Mouse (Mus musculus): Measurements from ENCODE around the gene Irs4. TPM values are rescaled to one million over a fixed set of nuclear protein-coding genes. Genes with fewer than 3 reads are reported as not detected.

Irs4 gene
- polyA plus RNA-seq (2012; rRNA removed) = 0.58 and 0.76 TPM in 2 replicates

DNA sequence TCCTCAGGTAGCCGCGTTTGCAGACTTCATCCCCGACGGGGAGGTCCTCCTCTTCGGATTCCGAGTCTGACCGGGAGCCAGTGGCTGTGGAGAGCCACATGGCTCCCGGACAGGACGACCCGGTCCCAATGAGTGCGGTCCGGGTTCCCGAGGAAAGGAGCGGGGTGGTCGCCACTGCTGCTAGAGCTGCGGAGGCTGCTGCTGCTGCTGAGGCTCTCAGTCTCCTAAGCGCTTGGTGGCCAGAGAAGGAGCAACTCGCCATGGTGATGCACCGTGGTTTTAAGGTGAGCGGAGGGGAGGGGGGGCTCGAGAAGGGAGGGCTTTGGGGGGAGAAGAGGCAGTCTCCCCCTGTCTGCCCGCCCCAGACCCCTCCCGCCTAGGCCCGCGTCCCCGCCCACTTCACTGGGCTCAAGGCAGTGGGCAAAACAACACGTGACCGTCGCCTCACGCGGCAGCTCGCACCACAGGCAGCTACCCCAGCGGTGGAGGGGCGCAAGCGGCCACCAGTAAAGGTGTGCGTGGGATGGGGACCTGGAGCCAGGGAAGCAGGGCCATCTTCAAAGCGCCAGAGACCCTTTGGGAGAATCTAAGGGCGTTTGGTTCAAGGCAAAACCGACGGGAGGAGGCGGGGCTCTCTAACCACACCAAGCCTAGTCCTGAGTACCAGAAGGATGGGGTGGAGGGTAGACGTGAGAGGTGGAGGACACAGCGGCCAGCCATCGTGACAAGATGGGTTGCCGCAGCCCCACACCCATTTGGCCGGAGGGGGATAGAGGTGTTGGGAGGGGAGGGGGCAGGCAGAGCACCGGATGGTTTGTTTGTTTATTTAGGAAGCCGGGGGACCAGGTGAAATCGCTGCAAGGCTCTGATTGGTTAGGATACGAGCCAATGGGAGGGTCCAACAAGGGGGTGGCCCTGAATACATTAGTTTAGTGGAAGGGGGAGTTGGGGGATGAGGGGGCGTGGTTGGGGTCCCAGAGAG lies at the start of gene Irs4:
Gene Irs4 (minus strand): TSS at position 327 of the 982 bp plus-strand sequence.
- Histone ChIP-seq H3K27me3 (ENCODE audit: control insufficient read depth, insufficient read depth, low read length) (no peaks in the 10 kb centered on the region), H3K4me3 (ENCODE audit: control insufficient read depth, low read depth, low read length) (peak within 1 kb of the TSS; percentile 77), H3K4me1 (ENCODE audit: control insufficient read depth, insufficient read depth, low read length) (peaks cover 3% of the 10 kb centered on the region; the same call in 1 of the 2 replicates), H3K36me3 (ENCODE audit: control insufficient read depth, insufficient read depth, low read length) (no peaks in the 10 kb centered on the region), H3K27ac (ENCODE audit: control insufficient read depth, insufficient read depth, low read depth, low read length) (no peak within 1 kb of the TSS)
- TF ChIP-seq POLR2A (IDR thresholded peaks at IDR 0.05; ENCODE audit: control insufficient read depth, low read depth, low read length) (no peak), CTCF (IDR thresholded peaks at IDR 0.05; ENCODE audit: control insufficient read depth, insufficient read depth, insufficient replicate concordance, low read depth, low read length) (no peak)

DNA sequence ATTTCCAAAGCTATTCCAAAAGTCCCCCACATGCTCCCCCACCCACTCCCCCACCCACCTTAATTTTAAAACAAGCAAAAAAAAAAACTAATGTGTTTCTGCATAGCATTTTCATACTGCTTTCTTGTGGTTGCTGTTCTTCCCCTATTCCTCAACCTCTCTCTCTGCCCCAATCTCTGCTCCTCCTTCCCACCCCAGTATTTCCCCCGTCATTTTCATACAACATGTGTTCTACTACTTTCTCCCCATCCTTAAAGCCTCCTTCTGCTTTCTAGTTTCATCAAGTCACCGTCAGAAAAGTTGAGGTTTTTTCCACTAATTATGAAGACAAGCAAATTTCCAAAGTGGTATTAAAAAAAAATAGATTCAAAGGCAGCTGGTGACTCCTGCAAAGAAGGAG lies 25.3 kb upstream of the Irs4 start:
- TF ChIP-seq CTCF (IDR thresholded peaks at IDR 0.05; ENCODE audit: control insufficient read depth, insufficient read depth, insufficient replicate concordance, low read depth, low read length) = no peak
- no peak for TF ChIP-seq POLR2A (IDR thresholded peaks at IDR 0.05; ENCODE audit: control insufficient read depth, low read depth, low read length)
- Histone ChIP-seq H3K4me3 (ENCODE audit: control insufficient read depth, low read depth, low read length) (no peak overlapping the region), H3K4me1 (ENCODE audit: control insufficient read depth, insufficient read depth, low read length) (no peaks in the 10 kb centered on the region), H3K27ac (ENCODE audit: control insufficient read depth, insufficient read depth, low read depth, low read length) (no peak overlapping the region), H3K27me3 (ENCODE audit: control insufficient read depth, insufficient read depth, low read length) (no peaks in the 10 kb centered on the region), H3K36me3 (ENCODE audit: control insufficient read depth, insufficient read depth, low read length) (no peaks in the 10 kb centered on the region)

DNA sequence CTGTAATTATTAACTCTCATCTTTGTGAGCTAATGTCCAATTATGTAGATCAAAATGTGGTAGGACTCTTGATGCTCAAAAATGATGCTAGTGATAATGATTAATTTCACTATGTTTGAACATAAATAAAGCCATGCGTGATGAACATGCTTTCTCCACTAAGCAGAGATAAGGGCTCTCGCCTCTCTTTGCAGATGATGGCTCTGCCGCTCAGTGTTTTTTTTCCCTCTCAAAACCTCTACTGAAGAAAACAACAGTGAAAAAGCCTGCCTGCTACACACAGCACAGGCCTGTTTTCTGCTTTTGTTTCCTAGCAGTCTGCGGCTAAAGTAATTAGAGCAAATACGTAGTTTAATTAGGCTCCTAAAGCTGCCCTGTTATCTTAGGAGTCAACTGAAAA lies 4.5 kb upstream of the Irs4 start:
- TF ChIP-seq POLR2A (IDR thresholded peaks at IDR 0.05; ENCODE audit: control insufficient read depth, low read depth, low read length) (no peak), CTCF (IDR thresholded peaks at IDR 0.05; ENCODE audit: control insufficient read depth, insufficient read depth, insufficient replicate concordance, low read depth, low read length) (no peak)

DNA sequence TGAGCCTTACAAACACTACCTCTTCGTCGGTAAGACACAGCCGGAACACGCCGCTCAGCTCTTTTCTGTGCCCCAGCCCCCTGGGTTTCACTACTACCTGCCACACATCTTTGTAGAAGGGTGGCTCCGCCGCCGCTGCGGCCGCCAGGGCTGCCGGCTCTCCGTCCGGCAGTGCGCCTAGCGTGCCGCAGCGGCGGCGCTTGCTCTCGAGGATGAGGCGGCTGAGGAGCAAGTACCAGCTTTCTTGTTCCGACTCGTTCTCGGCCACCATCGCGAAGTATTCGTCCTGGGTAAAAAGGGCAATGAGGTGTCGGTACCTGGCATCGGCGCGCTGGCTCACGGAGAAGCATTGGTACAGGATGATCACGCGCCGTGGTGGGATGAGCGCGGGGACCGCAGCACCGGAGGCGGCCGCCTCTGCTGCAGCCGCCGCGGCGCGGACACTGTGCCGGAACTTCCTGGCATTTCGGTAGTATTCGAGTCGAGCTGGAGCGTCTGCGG lies 622 bp downstream of the Irs4 start:
- Histone ChIP-seq H3K4me1 (ENCODE audit: control insufficient read depth, insufficient read depth, low read length) (peaks cover 3% of the 10 kb centered on the region; the same call in 1 of the 2 replicates), H3K27me3 (ENCODE audit: control insufficient read depth, insufficient read depth, low read length) (no peaks in the 10 kb centered on the region), H3K36me3 (ENCODE audit: control insufficient read depth, insufficient read depth, low read length) (no peaks in the 10 kb centered on the region), H3K27ac (ENCODE audit: control insufficient read depth, insufficient read depth, low read depth, low read length) (no peak overlapping the region), H3K4me3 (ENCODE audit: control insufficient read depth, low read depth, low read length) (peak overlapping the region; percentile 77)
- no peak for TF ChIP-seq POLR2A (IDR thresholded peaks at IDR 0.05; ENCODE audit: control insufficient read depth, low read depth, low read length)
- TF ChIP-seq CTCF (IDR thresholded peaks at IDR 0.05; ENCODE audit: control insufficient read depth, insufficient read depth, insufficient replicate concordance, low read depth, low read length) = no peak

More for the DNA sequence above, 4.5 kb upstream of the Irs4 start:
- no peak overlapping the region for H3K4me3 ChIP-seq (ENCODE audit: control insufficient read depth, low read depth, low read length)
- no peaks in the 10 kb centered on the region for H3K27me3 ChIP-seq (ENCODE audit: control insufficient read depth, insufficient read depth, low read length)
- no peaks in the 10 kb centered on the region for H3K36me3 ChIP-seq (ENCODE audit: control insufficient read depth, insufficient read depth, low read length)
- no peak overlapping the region for H3K27ac ChIP-seq (ENCODE audit: control insufficient read depth, insufficient read depth, low read depth, low read length)
- H3K4me1 ChIP-seq (ENCODE audit: control insufficient read depth, insufficient read depth, low read length) = no peaks in the 10 kb centered on the region

DNA sequence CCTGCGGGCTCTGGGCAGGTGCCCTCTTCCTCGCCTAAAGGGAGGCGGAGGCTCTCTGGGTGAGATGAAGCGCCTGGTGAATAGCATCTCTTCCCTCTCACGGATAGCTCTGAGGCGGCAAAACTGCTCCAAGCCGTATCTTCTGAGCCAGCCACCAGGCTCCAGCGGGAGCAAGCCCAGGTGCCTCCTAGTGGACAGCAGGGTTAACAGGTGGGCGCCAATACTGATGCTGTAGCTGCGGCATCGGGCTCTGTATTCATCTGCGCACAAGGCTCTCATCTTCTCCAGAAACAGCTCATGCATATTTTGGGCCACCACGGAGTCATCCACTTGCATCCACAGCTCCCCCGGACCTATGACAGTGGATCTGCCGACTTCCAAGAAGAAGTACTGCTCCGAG lies 1.1 kb downstream of the Irs4 start:
- Histone ChIP-seq H3K4me3 (ENCODE audit: control insufficient read depth, low read depth, low read length) (peak overlapping the region; percentile 77), H3K4me1 (ENCODE audit: control insufficient read depth, insufficient read depth, low read length) (peaks cover 3% of the 10 kb centered on the region; the same call in 1 of the 2 replicates), H3K36me3 (ENCODE audit: control insufficient read depth, insufficient read depth, low read length) (no peaks in the 10 kb centered on the region), H3K27me3 (ENCODE audit: control insufficient read depth, insufficient read depth, low read length) (no peaks in the 10 kb centered on the region), H3K27ac (ENCODE audit: control insufficient read depth, insufficient read depth, low read depth, low read length) (no peak overlapping the region)
- TF ChIP-seq CTCF (IDR thresholded peaks at IDR 0.05; ENCODE audit: control insufficient read depth, insufficient read depth, insufficient replicate concordance, low read depth, low read length) = no peak
- no peak for TF ChIP-seq POLR2A (IDR thresholded peaks at IDR 0.05; ENCODE audit: control insufficient read depth, low read depth, low read length)

DNA sequence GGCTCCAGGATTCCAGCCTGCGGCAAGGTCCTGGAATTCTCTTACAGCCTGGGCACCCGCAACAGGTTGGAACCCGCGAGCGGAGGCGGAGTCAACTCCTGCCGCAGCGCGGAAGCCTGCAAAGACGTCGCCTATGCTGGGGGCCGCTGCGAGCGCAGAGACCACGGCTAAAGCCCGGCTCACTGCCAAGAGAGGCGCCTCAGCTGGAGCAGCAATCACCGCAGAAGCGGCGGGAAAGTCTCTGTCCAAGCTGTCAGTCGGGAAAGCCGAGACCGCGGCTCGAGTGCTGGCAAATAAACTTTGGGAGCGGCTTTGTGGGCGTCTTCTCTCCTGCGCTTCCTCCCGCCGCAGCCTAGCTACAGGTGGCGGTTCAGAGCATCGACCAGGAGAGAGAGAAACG lies 3.3 kb downstream of the Irs4 start:
- Histone ChIP-seq H3K27ac (ENCODE audit: control insufficient read depth, insufficient read depth, low read depth, low read length) (no peak overlapping the region; the same call in 1 of the 2 replicates), H3K27me3 (ENCODE audit: control insufficient read depth, insufficient read depth, low read length) (no peaks in the 10 kb centered on the region), H3K36me3 (ENCODE audit: control insufficient read depth, insufficient read depth, low read length) (no peaks in the 10 kb centered on the region), H3K4me1 (ENCODE audit: control insufficient read depth, insufficient read depth, low read length) (peaks cover 3% of the 10 kb centered on the region; the same call in 1 of the 2 replicates), H3K4me3 (ENCODE audit: control insufficient read depth, low read depth, low read length) (peak overlapping the region; percentile 83)
- no peak for TF ChIP-seq POLR2A (IDR thresholded peaks at IDR 0.05; ENCODE audit: control insufficient read depth, low read depth, low read length)
- no peak for TF ChIP-seq CTCF (IDR thresholded peaks at IDR 0.05; ENCODE audit: control insufficient read depth, insufficient read depth, insufficient replicate concordance, low read depth, low read length)

Other genes starting within 250 kb of the Irs4 start
- 2.8 TPM in 2 replicates for gene Col4a5, start 249.9 kb downstream of the Irs4 start, polyA plus RNA-seq (2012; rRNA removed)
- gene Gm15294, start 150.0 kb upstream of the Irs4 start, polyA plus RNA-seq (2012; rRNA removed) = not detected in 2 replicates